Mouse (Mus musculus): Measurements from ENCODE around the gene Nt5c3b. TPM values are rescaled to one million over a fixed set of nuclear protein-coding genes. Genes with fewer than 3 reads are reported as not detected.

The Nt5c3b gene
- polyA plus RNA-seq, 1 experiment from 2014 or later: 111 TPM

- H3K4me1 ChIP-seq: peaks cover 10% of the 10 kb centered on the region; the same call in 1 of the 2 replicates
- no peak overlapping the region for H3K9ac ChIP-seq
These were observed 55.0 kb downstream of the Nt5c3b start for GRCm38 (mm10) chr11:100386586-100386985.

GRCm38 (mm10) chr11:100385016-100385415, 56.6 kb downstream of the Nt5c3b start:
- H3K9me3 ChIP-seq: no peaks in the 10 kb centered on the region
- no peak overlapping the region for H3K4me3 ChIP-seq (replicated peaks)
- no peak overlapping the region for H3K4me2 ChIP-seq
- no peak overlapping the region for H3K27ac ChIP-seq
- no peaks in the 10 kb centered on the region for H3K27me3 ChIP-seq
- H3K9ac ChIP-seq: no peak overlapping the region
- H3K36me3 ChIP-seq (replicated peaks): peaks cover 33% of the 10 kb centered on the region
- 92% methylated on average over 3 of the region's 3 CpGs for WGBS
- no peak for ATAC-seq (ENCODE audit: low FRiP score)
- H3K4me1 ChIP-seq: no peaks in the 10 kb centered on the region

More at GRCm38 (mm10) chr11:100386586-100386985, 55.0 kb downstream of the Nt5c3b start:
- 44% methylated on average over 5 of the region's 5 CpGs for WGBS
- no peak overlapping the region for H3K4me2 ChIP-seq
- no peaks in the 10 kb centered on the region for H3K9me3 ChIP-seq
- H3K27ac ChIP-seq: no peak overlapping the region
- H3K4me3 ChIP-seq (replicated peaks): no peak overlapping the region
- peaks cover 26% of the 10 kb centered on the region for H3K36me3 ChIP-seq (replicated peaks)
- no peak for ATAC-seq (ENCODE audit: low FRiP score)
- no peaks in the 10 kb centered on the region for H3K27me3 ChIP-seq

GRCm38 (mm10) chr11:100382682-100383081, 58.9 kb downstream of the Nt5c3b start:
- no peak for ATAC-seq (ENCODE audit: low FRiP score)
- H3K36me3 ChIP-seq (replicated peaks): peaks cover 51% of the 10 kb centered on the region
- no peak overlapping the region for H3K9ac ChIP-seq
- no peak overlapping the region for H3K4me2 ChIP-seq
- H3K27ac ChIP-seq: no peak overlapping the region
- H3K27me3 ChIP-seq: no peaks in the 10 kb centered on the region
- no peaks in the 10 kb centered on the region for H3K9me3 ChIP-seq
- WGBS: 79% methylated on average over 6 of the region's 6 CpGs
- H3K4me3 ChIP-seq (replicated peaks): no peak overlapping the region
- no peaks in the 10 kb centered on the region for H3K4me1 ChIP-seq

- Histone ChIP-seq H3K9ac (no peak overlapping the region), H3K27me3 (no peaks in the 10 kb centered on the region), H3K4me3 (replicated peaks) (no peak overlapping the region), H3K36me3 (replicated peaks) (peaks cover 48% of the 10 kb centered on the region), H3K4me1 (no peaks in the 10 kb centered on the region), H3K9me3 (no peaks in the 10 kb centered on the region), H3K27ac (no peak overlapping the region), H3K4me2 (no peak overlapping the region)
- 88% methylated on average over 4 of the region's 4 CpGs for WGBS
- no peak for ATAC-seq (ENCODE audit: low FRiP score)
These were observed 62.3 kb downstream of the Nt5c3b start for GRCm38 (mm10) chr11:100379311-100379710.

GRCm38 (mm10) chr11:100378446-100378845, 63.2 kb downstream of the Nt5c3b start:
- Histone ChIP-seq H3K9ac (no peak overlapping the region), H3K9me3 (no peaks in the 10 kb centered on the region), H3K36me3 (replicated peaks) (peaks cover 48% of the 10 kb centered on the region), H3K4me3 (replicated peaks) (no peak overlapping the region), H3K27ac (no peak overlapping the region), H3K4me1 (no peaks in the 10 kb centered on the region), H3K4me2 (no peak overlapping the region), H3K27me3 (no peaks in the 10 kb centered on the region)
- 88% methylated on average over 5 of the region's 5 CpGs for WGBS
- ATAC-seq (ENCODE audit: low FRiP score): no peak

GRCm38 (mm10) chr11:100377989-100378388, 63.6 kb downstream of the Nt5c3b start:
- Histone ChIP-seq H3K9ac (no peak overlapping the region), H3K27ac (no peak overlapping the region), H3K36me3 (replicated peaks) (peaks cover 47% of the 10 kb centered on the region), H3K9me3 (no peaks in the 10 kb centered on the region), H3K27me3 (no peaks in the 10 kb centered on the region), H3K4me1 (no peaks in the 10 kb centered on the region), H3K4me2 (no peak overlapping the region), H3K4me3 (replicated peaks) (no peak overlapping the region)
- ATAC-seq (ENCODE audit: low FRiP score): no peak
- WGBS: 94% methylated on average over 14 of the region's 14 CpGs

- H3K9me3 ChIP-seq: no peaks in the 10 kb centered on the region
- no peaks in the 10 kb centered on the region for H3K27me3 ChIP-seq
- H3K36me3 ChIP-seq (replicated peaks): peaks cover 39% of the 10 kb centered on the region
- ATAC-seq (ENCODE audit: low FRiP score): no peak
- no peak overlapping the region for H3K4me3 ChIP-seq (replicated peaks)
- H3K4me1 ChIP-seq: peaks cover 8% of the 10 kb centered on the region
- no peak overlapping the region for H3K27ac ChIP-seq
- H3K9ac ChIP-seq: no peak overlapping the region
- H3K4me2 ChIP-seq: no peak overlapping the region
- 92% methylated on average over 21 of the region's 21 CpGs for WGBS
These were observed 64.7 kb downstream of the Nt5c3b start for GRCm38 (mm10) chr11:100376746-100377389.

GRCm38 (mm10) chr11:100376005-100376404, 65.6 kb downstream of the Nt5c3b start:
- WGBS: 84% methylated on average over 4 of the region's 4 CpGs
- H3K4me3 ChIP-seq (replicated peaks): no peak overlapping the region
- H3K4me2 ChIP-seq: no peak overlapping the region
- no peak overlapping the region for H3K27ac ChIP-seq
- no peaks in the 10 kb centered on the region for H3K9me3 ChIP-seq
- peaks cover 9% of the 10 kb centered on the region for H3K4me1 ChIP-seq
- ATAC-seq (ENCODE audit: low FRiP score): no peak
- peaks cover 34% of the 10 kb centered on the region for H3K36me3 ChIP-seq (replicated peaks)
- H3K9ac ChIP-seq: no peak overlapping the region
- H3K27me3 ChIP-seq: no peaks in the 10 kb centered on the region

GRCm38 (mm10) chr11:100375127-100375526, 66.5 kb downstream of the Nt5c3b start:
- Histone ChIP-seq H3K9ac (no peak overlapping the region), H3K9me3 (no peaks in the 10 kb centered on the region), H3K36me3 (replicated peaks) (peaks cover 31% of the 10 kb centered on the region), H3K4me1 (peaks cover 9% of the 10 kb centered on the region), H3K4me3 (replicated peaks) (no peak overlapping the region), H3K4me2 (no peak overlapping the region), H3K27me3 (no peaks in the 10 kb centered on the region), H3K27ac (no peak overlapping the region)
- WGBS: 88% methylated on average over 9 of the region's 9 CpGs
- no peak for ATAC-seq (ENCODE audit: low FRiP score)

Small RNA genes within 50 kb of the gene (microRNA-seq; reads per million reads assigned to microRNA genes)
- gene Gm27374: not detected
- gene Mir7116: 2.2 reads per million

Other genes with a start within 250 kb of the Nt5c3b start
- not detected in 2 replicates for gene Krt9, start 248.6 kb downstream of the Nt5c3b start, polyA plus RNA-seq (2016; fragmentation: Nextera tagmentation; extraction: Ambion mirVana)
- gene Krt14, start 234.3 kb downstream of the Nt5c3b start, polyA plus RNA-seq (2016; fragmentation: Nextera tagmentation; extraction: Ambion mirVana): 5.1 and 7.0 TPM in 2 replicates
- not detected in 2 replicates for gene Krt16, start 192.9 kb downstream of the Nt5c3b start, polyA plus RNA-seq (2016; fragmentation: Nextera tagmentation; extraction: Ambion mirVana)
- 0.51 and 0.91 TPM in 2 replicates for gene Krt17, start 180.8 kb downstream of the Nt5c3b start, polyA plus RNA-seq (2016; fragmentation: Nextera tagmentation; extraction: Ambion mirVana)
- not detected in 2 replicates for gene Krt42, start 171.9 kb downstream of the Nt5c3b start, polyA plus RNA-seq (2016; fragmentation: Nextera tagmentation; extraction: Ambion mirVana)
- 1,544 and 1,585 TPM in 2 replicates for gene Eif1, start 121.9 kb downstream of the Nt5c3b start, polyA plus RNA-seq (2016; fragmentation: Nextera tagmentation; extraction: Ambion mirVana)
- 1.1 TPM in 1 of 2 replicates, not detected in the other for gene Gast, start 107.4 kb downstream of the Nt5c3b start, polyA plus RNA-seq (2016; fragmentation: Nextera tagmentation; extraction: Ambion mirVana)
- gene Hap1, start 85.7 kb downstream of the Nt5c3b start, polyA plus RNA-seq (2016; fragmentation: Nextera tagmentation; extraction: Ambion mirVana): 96.3 and 116 TPM in 2 replicates
- 37.6 and 40.5 TPM in 2 replicates for gene Jup, start 44.0 kb downstream of the Nt5c3b start, polyA plus RNA-seq (2016; fragmentation: Nextera tagmentation; extraction: Ambion mirVana)
- gene P3h4, start 27.0 kb downstream of the Nt5c3b start, polyA plus RNA-seq (2016; fragmentation: Nextera tagmentation; extraction: Ambion mirVana): 15.9 and 18.9 TPM in 2 replicates
- gene Fkbp10, start 26.1 kb downstream of the Nt5c3b start, polyA plus RNA-seq (2016; fragmentation: Nextera tagmentation; extraction: Ambion mirVana): 27.0 and 32.1 TPM in 2 replicates
- gene Klhl10, start 109 bp upstream of the Nt5c3b start, polyA plus RNA-seq (2016; fragmentation: Nextera tagmentation; extraction: Ambion mirVana): 0.51 and 0.74 TPM in 2 replicates
- gene Klhl11, start 30.9 kb upstream of the Nt5c3b start, polyA plus RNA-seq (2016; fragmentation: Nextera tagmentation; extraction: Ambion mirVana): 13.9 and 16.7 TPM in 2 replicates
- gene Acly, start 86.2 kb upstream of the Nt5c3b start, polyA plus RNA-seq (2016; fragmentation: Nextera tagmentation; extraction: Ambion mirVana): 320 and 356 TPM in 2 replicates
- gene Ttc25, start 103.8 kb upstream of the Nt5c3b start, polyA plus RNA-seq (2016; fragmentation: Nextera tagmentation; extraction: Ambion mirVana): 2.1 and 2.6 TPM in 2 replicates
- gene Cnp, start 133.1 kb upstream of the Nt5c3b start, polyA plus RNA-seq (2016; fragmentation: Nextera tagmentation; extraction: Ambion mirVana): 19.4 and 23.4 TPM in 2 replicates
- gene Nkiras2, start 177.4 kb upstream of the Nt5c3b start, polyA plus RNA-seq (2016; fragmentation: Nextera tagmentation; extraction: Ambion mirVana): 87.1 and 90.2 TPM in 2 replicates
- gene Dnajc7, start 178.4 kb upstream of the Nt5c3b start, polyA plus RNA-seq (2016; fragmentation: Nextera tagmentation; extraction: Ambion mirVana): 299 and 310 TPM in 2 replicates

Measured in forebrain, embryonic 12.5 days (tissue).